Mouse (Mus musculus): ENCODE measurements around the gene 9930111J21Rik2. TPM values are rescaled to one million over a fixed set of nuclear protein-coding genes. Genes with fewer than 3 reads are reported as not detected.
"Not testable (repeated sequence)": the region's sequence is repeated elsewhere in the genome, so short reads cannot be mapped to it uniquely, and the experiment has no call there.

The 9930111J21Rik2 gene
- polyA plus RNA-seq, 1 experiment from 2014 or later: not detected

DNA sequence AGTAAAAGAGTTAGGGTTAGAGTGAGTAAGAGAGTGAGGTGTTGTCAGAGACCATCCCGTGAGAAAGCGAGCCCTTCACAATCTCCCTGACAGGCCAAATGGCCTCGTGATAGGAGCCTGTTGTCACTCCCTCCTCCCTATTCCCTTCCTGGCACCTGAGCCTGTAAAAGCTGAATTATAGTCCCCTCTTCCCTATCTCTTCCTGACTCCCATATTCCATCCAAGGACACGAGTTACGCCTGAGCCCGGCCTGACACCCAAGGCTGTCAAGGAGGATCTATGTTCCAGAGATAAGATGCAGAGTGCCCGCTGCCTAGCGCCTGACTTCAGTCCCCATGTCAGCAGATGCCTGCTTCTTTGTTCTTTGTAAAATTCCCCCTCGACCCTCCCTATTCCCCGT is 57.7 kb downstream of the 9930111J21Rik2 start:
- H3K4me1 ChIP-seq (ENCODE audit: control insufficient read depth, insufficient read depth, low read length); H3K4me2 ChIP-seq; H3K9ac ChIP-seq (ENCODE audit: low read depth, low read length); H3K27me3 ChIP-seq (ENCODE audit: control insufficient read depth, insufficient read depth, low read length); H3K4me3 ChIP-seq (ENCODE audit: low read depth, low read length); H3K9me3 ChIP-seq (replicated peaks; ENCODE audit: control insufficient read depth, low read length); H3K36me3 ChIP-seq (ENCODE audit: control insufficient read depth, insufficient read depth, low read length); H3K27ac ChIP-seq (ENCODE audit: low read depth, low read length); ATAC-seq (replicated peaks; ENCODE audit: insufficient number of reproducible peaks, low FRiP score, low TSS enrichment): not testable (repeated sequence)
- WGBS (ENCODE audit: insufficient replicate concordance): 15% methylated on average over 10 of the region's 10 CpGs

DNA sequence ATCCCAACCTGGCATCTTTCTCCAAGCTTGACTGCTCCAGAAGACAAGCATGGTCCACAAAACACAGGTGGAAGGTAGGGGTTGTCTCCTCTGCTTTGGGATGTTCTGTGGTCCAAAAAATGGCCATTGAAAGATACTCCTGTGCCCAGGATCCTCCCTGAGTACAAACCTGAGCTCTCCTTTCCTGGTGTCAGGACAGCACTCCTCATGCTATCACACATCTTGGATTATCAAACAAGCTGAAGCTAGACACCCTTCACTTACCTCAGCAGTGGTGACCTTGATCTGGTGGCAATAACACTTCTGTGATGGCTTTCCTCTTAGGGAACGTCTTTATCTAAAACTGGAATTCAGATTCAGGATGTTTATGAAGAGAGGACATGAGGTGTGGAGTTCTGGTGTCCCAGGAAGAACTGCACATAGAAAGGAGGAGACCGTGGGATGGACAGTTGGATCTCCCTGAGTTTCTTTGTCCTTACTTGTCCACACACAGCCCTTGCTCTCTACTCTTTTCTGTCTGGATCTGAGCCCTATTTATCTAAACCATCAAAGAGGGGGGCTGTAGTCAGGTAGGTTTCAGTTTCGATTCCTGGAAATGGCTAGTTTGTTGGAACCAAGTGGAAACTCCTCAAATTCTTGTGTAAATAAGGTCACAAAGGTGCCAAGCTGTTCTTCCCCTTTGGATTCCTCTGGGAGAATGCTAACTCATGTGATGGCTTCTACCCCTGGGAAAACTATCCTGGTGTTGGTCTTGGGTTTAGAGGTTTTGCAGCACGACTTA is 59.1 kb downstream of the 9930111J21Rik2 start, which contains the start of gene Gm12185:
Gene Gm12185, minus strand, starts transcription at position 487 of the 781 bp plus-strand sequence.
- WGBS (ENCODE audit: insufficient replicate concordance): 48% methylated on average over 4 of the region's 4 CpGs
- not testable (repeated sequence) for H3K9me3 ChIP-seq (replicated peaks; ENCODE audit: control insufficient read depth, low read length); H3K4me1 ChIP-seq (ENCODE audit: control insufficient read depth, insufficient read depth, low read length); ATAC-seq (replicated peaks; ENCODE audit: insufficient number of reproducible peaks, low FRiP score, low TSS enrichment); H3K27me3 ChIP-seq (ENCODE audit: control insufficient read depth, insufficient read depth, low read length); H3K9ac ChIP-seq (ENCODE audit: low read depth, low read length); H3K27ac ChIP-seq (ENCODE audit: low read depth, low read length); H3K36me3 ChIP-seq (ENCODE audit: control insufficient read depth, insufficient read depth, low read length); H3K4me3 ChIP-seq (ENCODE audit: low read depth, low read length); H3K4me2 ChIP-seq

DNA sequence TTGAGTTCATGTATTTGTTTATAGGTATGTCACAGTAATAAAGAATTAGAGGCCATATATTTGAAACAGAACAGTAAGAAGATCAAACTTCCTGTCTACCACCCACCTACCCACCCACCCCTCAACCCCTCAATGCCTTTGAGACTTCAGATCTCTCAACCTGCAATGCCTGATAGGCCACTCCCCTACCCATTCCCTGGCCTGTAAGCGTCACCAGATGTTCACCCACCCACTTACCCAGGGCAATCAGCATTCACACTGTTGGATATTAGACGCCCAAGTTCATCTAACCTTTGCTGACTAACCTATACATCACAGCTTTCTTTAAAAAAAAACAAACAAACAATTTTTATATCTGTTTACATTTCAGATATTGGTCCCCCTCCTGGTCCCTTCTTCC is 61.1 kb downstream of the 9930111J21Rik2 start:
- H3K9me3 ChIP-seq (replicated peaks; ENCODE audit: control insufficient read depth, low read length); H3K9ac ChIP-seq (ENCODE audit: low read depth, low read length); H3K27ac ChIP-seq (ENCODE audit: low read depth, low read length); H3K4me3 ChIP-seq (ENCODE audit: low read depth, low read length); H3K36me3 ChIP-seq (ENCODE audit: control insufficient read depth, insufficient read depth, low read length); H3K4me2 ChIP-seq; H3K27me3 ChIP-seq (ENCODE audit: control insufficient read depth, insufficient read depth, low read length); ATAC-seq (replicated peaks; ENCODE audit: insufficient number of reproducible peaks, low FRiP score, low TSS enrichment); H3K4me1 ChIP-seq (ENCODE audit: control insufficient read depth, insufficient read depth, low read length): not testable (repeated sequence)
- WGBS (ENCODE audit: insufficient replicate concordance): 76% methylated on average over 1 of the region's 2 CpGs

DNA sequence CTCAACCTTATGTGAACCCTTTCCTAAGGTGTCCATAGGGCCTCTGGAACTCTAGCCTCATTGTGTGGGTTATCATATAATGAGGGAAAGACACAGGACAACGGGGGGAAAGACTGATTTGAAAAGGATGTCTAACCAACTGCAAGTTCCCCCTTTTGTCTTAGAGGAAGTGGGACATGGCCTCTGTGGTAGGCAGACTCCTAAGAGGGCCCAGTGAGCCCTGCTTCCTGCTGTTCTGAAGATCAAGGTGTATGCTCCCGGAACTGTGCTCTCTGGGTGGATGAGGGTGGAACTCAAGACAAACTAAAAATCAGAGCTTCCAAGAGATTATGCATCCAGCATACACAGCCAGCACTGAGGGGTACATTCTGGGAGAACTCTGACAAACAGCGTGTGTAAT is 62.8 kb downstream of the 9930111J21Rik2 start:
- not testable (repeated sequence) for H3K4me2 ChIP-seq; H3K4me3 ChIP-seq (ENCODE audit: low read depth, low read length); H3K4me1 ChIP-seq (ENCODE audit: control insufficient read depth, insufficient read depth, low read length); H3K27me3 ChIP-seq (ENCODE audit: control insufficient read depth, insufficient read depth, low read length); H3K9ac ChIP-seq (ENCODE audit: low read depth, low read length); H3K36me3 ChIP-seq (ENCODE audit: control insufficient read depth, insufficient read depth, low read length); ATAC-seq (replicated peaks; ENCODE audit: insufficient number of reproducible peaks, low FRiP score, low TSS enrichment); H3K27ac ChIP-seq (ENCODE audit: low read depth, low read length); H3K9me3 ChIP-seq (replicated peaks; ENCODE audit: control insufficient read depth, low read length)
- WGBS (ENCODE audit: insufficient replicate concordance): 75% methylated on average over 2 of the region's 3 CpGs

DNA sequence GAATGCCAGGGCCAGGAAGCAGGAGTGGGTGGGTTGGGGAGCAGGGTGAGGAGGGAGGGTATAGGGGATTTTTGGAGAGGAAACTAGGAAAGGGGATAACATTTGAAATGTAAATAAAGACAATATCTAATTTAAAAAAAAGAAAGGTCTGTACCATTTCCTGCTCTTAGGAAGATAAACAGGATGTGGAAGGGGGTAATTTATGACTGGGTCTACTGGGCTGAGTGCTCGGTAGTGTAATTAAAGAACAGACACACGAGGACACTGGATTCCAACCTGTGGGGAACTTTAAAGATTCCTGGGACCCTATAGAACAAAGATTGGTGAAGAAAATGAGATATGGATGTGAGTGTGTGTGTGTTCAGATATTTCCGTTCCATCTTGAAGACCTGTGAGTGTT is 68.2 kb downstream of the 9930111J21Rik2 start:
- not testable (repeated sequence) for H3K36me3 ChIP-seq (ENCODE audit: control insufficient read depth, insufficient read depth, low read length); H3K27ac ChIP-seq (ENCODE audit: low read depth, low read length); H3K9me3 ChIP-seq (replicated peaks; ENCODE audit: control insufficient read depth, low read length); H3K27me3 ChIP-seq (ENCODE audit: control insufficient read depth, insufficient read depth, low read length); H3K9ac ChIP-seq (ENCODE audit: low read depth, low read length); H3K4me3 ChIP-seq (ENCODE audit: low read depth, low read length); H3K4me1 ChIP-seq (ENCODE audit: control insufficient read depth, insufficient read depth, low read length); ATAC-seq (replicated peaks; ENCODE audit: insufficient number of reproducible peaks, low FRiP score, low TSS enrichment); H3K4me2 ChIP-seq
- no CpG with 5 or more reads among the region's 3 CpGs for WGBS (ENCODE audit: insufficient replicate concordance)

DNA sequence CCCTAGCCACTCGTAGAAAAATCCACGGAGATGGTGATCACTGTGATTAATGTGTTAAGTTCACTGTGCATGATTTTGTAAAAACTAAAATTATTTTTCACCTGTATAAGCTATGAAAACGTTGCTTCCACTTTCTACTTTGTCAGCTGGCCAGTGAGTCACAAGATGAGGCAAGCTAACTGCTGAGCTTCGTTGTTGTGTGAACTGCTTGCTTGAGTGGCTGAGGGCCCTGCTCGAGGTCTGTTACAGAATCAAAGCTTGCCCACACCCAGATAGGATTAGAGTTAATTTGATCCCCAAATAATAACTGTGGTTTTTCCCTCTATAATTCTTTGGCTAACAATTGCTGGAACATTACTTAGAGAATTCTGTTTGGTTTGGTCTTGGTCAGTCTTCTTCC is 71.0 kb downstream of the 9930111J21Rik2 start:
- not testable (repeated sequence) for H3K36me3 ChIP-seq (ENCODE audit: control insufficient read depth, insufficient read depth, low read length); H3K27me3 ChIP-seq (ENCODE audit: control insufficient read depth, insufficient read depth, low read length); H3K4me3 ChIP-seq (ENCODE audit: low read depth, low read length); ATAC-seq (replicated peaks; ENCODE audit: insufficient number of reproducible peaks, low FRiP score, low TSS enrichment); H3K4me2 ChIP-seq; H3K9ac ChIP-seq (ENCODE audit: low read depth, low read length); H3K4me1 ChIP-seq (ENCODE audit: control insufficient read depth, insufficient read depth, low read length); H3K9me3 ChIP-seq (replicated peaks; ENCODE audit: control insufficient read depth, low read length); H3K27ac ChIP-seq (ENCODE audit: low read depth, low read length)
- WGBS (ENCODE audit: insufficient replicate concordance): no CpG with 5 or more reads among the region's 5 CpGs

DNA sequence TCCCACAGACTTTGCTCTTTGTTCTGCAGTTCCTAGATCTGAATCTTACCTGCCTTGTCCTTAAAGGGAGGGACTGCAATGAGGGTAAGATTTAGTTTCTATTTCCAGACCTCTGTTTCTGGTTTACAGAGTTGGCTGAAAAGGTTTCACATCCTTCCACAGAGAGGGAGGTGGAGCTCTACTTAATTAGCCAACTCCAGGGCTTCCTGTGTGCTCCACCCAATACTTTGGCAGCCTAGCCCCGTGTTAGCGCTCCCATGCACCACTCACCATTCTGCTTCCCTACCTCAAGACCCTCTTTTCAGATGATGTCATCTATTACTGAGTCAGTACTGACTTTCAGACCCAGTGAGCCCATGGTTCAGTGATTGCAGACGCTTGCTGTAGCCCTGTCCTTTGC is 71.8 kb downstream of the 9930111J21Rik2 start, which contains the start of gene 9930111J21Rik1:
Gene 9930111J21Rik1, minus strand, starts transcription at position 148 of the 400 bp plus-strand sequence.
- H3K9ac ChIP-seq (ENCODE audit: low read depth, low read length); H3K27ac ChIP-seq (ENCODE audit: low read depth, low read length); H3K27me3 ChIP-seq (ENCODE audit: control insufficient read depth, insufficient read depth, low read length); H3K4me3 ChIP-seq (ENCODE audit: low read depth, low read length); H3K4me1 ChIP-seq (ENCODE audit: control insufficient read depth, insufficient read depth, low read length); H3K36me3 ChIP-seq (ENCODE audit: control insufficient read depth, insufficient read depth, low read length); ATAC-seq (replicated peaks; ENCODE audit: insufficient number of reproducible peaks, low FRiP score, low TSS enrichment); H3K4me2 ChIP-seq; H3K9me3 ChIP-seq (replicated peaks; ENCODE audit: control insufficient read depth, low read length): not testable (repeated sequence)
- no CpG with 5 or more reads among the region's 3 CpGs for WGBS (ENCODE audit: insufficient replicate concordance)

DNA sequence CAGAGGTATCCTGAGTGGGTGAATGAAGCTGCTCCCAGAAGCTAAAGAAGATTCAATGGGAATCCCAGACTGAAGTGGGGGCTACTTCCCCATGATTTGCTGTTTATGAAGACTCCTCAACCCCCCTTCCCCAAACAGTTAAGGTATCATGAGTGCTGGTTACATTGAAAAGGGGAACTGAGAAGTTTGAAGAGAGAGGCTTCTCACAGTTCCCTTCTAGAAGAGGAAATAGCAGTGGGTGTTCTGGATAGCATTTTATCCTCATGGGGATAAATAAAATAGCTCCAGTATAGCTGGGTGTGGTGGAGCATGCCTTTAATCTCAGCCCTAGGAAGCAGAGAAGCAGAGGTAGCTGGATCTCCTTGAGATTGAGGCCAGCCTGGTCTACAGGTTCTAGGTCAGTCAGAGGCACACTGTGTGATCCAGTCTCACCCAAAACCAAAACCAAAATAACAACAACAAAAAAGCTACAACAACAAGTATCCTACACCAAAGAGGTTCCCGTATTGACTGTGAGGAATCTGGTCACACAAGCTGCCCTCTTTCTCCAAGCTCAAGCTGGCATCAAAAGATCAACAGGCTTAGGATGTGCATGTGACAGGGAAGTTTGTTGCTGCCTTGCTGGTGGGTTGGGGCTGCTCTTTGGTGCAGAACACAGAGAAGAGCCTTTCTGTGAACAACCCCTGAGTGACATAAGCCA is 72.7 kb downstream of the 9930111J21Rik2 start, which contains the start of gene Olfr56:
Gene Olfr56, plus strand, starts transcription at position 650 of the 700 bp plus-strand sequence.
- not testable (repeated sequence) for ATAC-seq (replicated peaks; ENCODE audit: insufficient number of reproducible peaks, low FRiP score, low TSS enrichment); H3K27me3 ChIP-seq (ENCODE audit: control insufficient read depth, insufficient read depth, low read length)
- WGBS (ENCODE audit: insufficient replicate concordance): no CpG with 5 or more reads among the region's 1 CpGs

More for the DNA sequence above, 72.7 kb downstream of the 9930111J21Rik2 start, which contains the start of gene Olfr56:
- H3K9ac ChIP-seq (ENCODE audit: low read depth, low read length); H3K9me3 ChIP-seq (replicated peaks; ENCODE audit: control insufficient read depth, low read length); H3K4me2 ChIP-seq; H3K4me3 ChIP-seq (ENCODE audit: low read depth, low read length); H3K27ac ChIP-seq (ENCODE audit: low read depth, low read length); H3K36me3 ChIP-seq (ENCODE audit: control insufficient read depth, insufficient read depth, low read length); H3K4me1 ChIP-seq (ENCODE audit: control insufficient read depth, insufficient read depth, low read length): not testable (repeated sequence)

All from heart, embryonic 11.5 days (tissue).